Mouse (Mus musculus) hindbrain, embryonic 14.5 days (tissue): Measurements from ENCODE around the gene Cdan1. TPM values are rescaled to one million over a fixed set of nuclear protein-coding genes. Genes with fewer than 3 reads are reported as not detected.
A peak's percentile ranks its signal among the peaks of the same experiment; 100 is the strongest.

Experiments
- ATAC-seq: fragments of 200-750 bp; cut with Nextera tagmentation; 2 replicates; pipeline ENCODE4 v1.8.0; 2017; ENCODE audit warnings: moderate number of reproducible peaks, mild to moderate bottlenecking, moderate TSS enrichment, moderate library complexity; ENCODE audit not compliant: low FRiP score
- DNase-seq: peaks from one replicate; pipeline ENCODE4 v3.0.0-alpha.2; 2015; ENCODE audit warnings: low spot score
- H3K27ac ChIP-seq: fragments of 300-500 bp; sonication (generic); 2 replicates; pipeline ENCODE4 v1.5.1; 2014; ENCODE audit warnings: mild to moderate bottlenecking, moderate library complexity
- H3K27me3 ChIP-seq: fragments of 300-500 bp; sonication (generic); 2 replicates; pipeline ENCODE4 v1.6.1; 2014; ENCODE audit warnings: mild to moderate bottlenecking, low read length, mixed read lengths; ENCODE audit not compliant: control insufficient read depth, insufficient read depth
- H3K36me3 ChIP-seq: fragments of 300-500 bp; sonication (generic); replicated peaks from 2 replicates; pipeline ENCODE4 v1.6.1; 2014; ENCODE audit not compliant: control insufficient read depth, insufficient read depth
- H3K4me1 ChIP-seq: fragments of 300-500 bp; sonication (generic); replicated peaks from 2 replicates; pipeline ENCODE4 v1.6.1; 2014; ENCODE audit warnings: antibody characterized with exemption, low read length, mixed read lengths; ENCODE audit not compliant: control insufficient read depth, insufficient read depth
- H3K4me2 ChIP-seq: fragments of 300-500 bp; sonication (generic); replicated peaks from 2 replicates; pipeline ENCODE4 v1.6.1; 2014; ENCODE audit warnings: mild to moderate bottlenecking, moderate library complexity
- H3K4me3 ChIP-seq: fragments of 300-500 bp; sonication (generic); replicated peaks from 2 replicates; pipeline ENCODE4 v1.5.1; 2014; ENCODE audit warnings: mild to moderate bottlenecking, low read length
- H3K9ac ChIP-seq: fragments of 300-500 bp; sonication (generic); 2 replicates; pipeline ENCODE4 v1.6.1; 2014
- H3K9me3 ChIP-seq: fragments of 300-500 bp; sonication (generic); 2 replicates; pipeline ENCODE4 v1.6.1; 2016; ENCODE audit warnings: low read length; ENCODE audit not compliant: control insufficient read depth
- WGBS: fragments of 180-500 bp; shearing (Covaris S2); extraction: QIAGEN DNeasy Blood & Tissue Kit; methylation state at CpG from one replicate; pipeline ENCODE4 v1.1.7; 2014; 5-methylcytosine and 5-hydroxymethylcytosine counted together
- polyA plus RNA-seq: library from polyadenylated mRNA; unstranded; fragments of >200 nt; fragmentation: Nextera tagmentation; extraction: Ambion mirVana; gene quantifications from 2 replicates; pipeline ENCODE4 v1.2.1, GENCODE M21; 2014

Gene Cdan1
- 8.9 and 9.9 TPM in 2 replicates for polyA plus RNA-seq

GRCm38 (mm10) chr2:120849449-120850423, at the start of gene Cdan1:
Gene Cdan1, minus strand, starts transcription at chr2:120850128.
- WGBS = under 1% methylated on average over 46 of the region's 71 CpGs
- peak; percentile 59 for ATAC-seq

GRCm38 (mm10) chr2:120896361-120896760, 46.4 kb upstream of the Cdan1 start:
- Histone ChIP-seq H3K9me3 (no peaks in the 10 kb centered on the region), H3K27me3 (no peaks in the 10 kb centered on the region), H3K27ac (no peak overlapping the region), H3K4me2 (no peak overlapping the region), H3K36me3 (peaks cover 97% of the 10 kb centered on the region), H3K4me1 (no peaks in the 10 kb centered on the region), H3K9ac (no peak overlapping the region), H3K4me3 (no peak overlapping the region)
- ATAC-seq (no peak), DNase-seq (no peak)
- 98% methylated on average over 3 of the region's 3 CpGs for WGBS

More at GRCm38 (mm10) chr2:120849449-120850423, at the start of gene Cdan1:
- Histone ChIP-seq H3K4me2 (peak within 1 kb of the TSS; percentile 74), H3K4me1 (peaks cover 21% of the 10 kb centered on the region; the same call in 1 of the 2 replicates), H3K27ac (peak within 1 kb of the TSS; percentile 91), H3K4me3 (peak within 1 kb of the TSS; percentile 88), H3K9me3 (no peaks in the 10 kb centered on the region), H3K36me3 (no peaks in the 10 kb centered on the region), H3K9ac (peak within 1 kb of the TSS; percentile 85), H3K27me3 (no peaks in the 10 kb centered on the region)
- DNase-seq = peak; percentile 39

GRCm38 (mm10) chr2:120887601-120888000, 37.7 kb upstream of the Cdan1 start:
- DNase-seq = no peak
- WGBS = 96% methylated on average over 5 of the region's 5 CpGs
- no peaks in the 10 kb centered on the region for H3K4me1 ChIP-seq
- H3K4me2 ChIP-seq = no peak overlapping the region
- H3K27me3 ChIP-seq = no peaks in the 10 kb centered on the region
- H3K27ac ChIP-seq = no peak overlapping the region
- H3K4me3 ChIP-seq = no peak overlapping the region
- H3K36me3 ChIP-seq = peaks cover 81% of the 10 kb centered on the region
- no peaks in the 10 kb centered on the region for H3K9me3 ChIP-seq
- no peak overlapping the region for H3K9ac ChIP-seq
- no peak for ATAC-seq

GRCm38 (mm10) chr2:120873192-120873591, 23.3 kb upstream of the Cdan1 start:
- no peak overlapping the region for H3K9ac ChIP-seq
- H3K4me2 ChIP-seq = no peak overlapping the region
- DNase-seq (no peak), ATAC-seq (no peak)
- H3K4me1 ChIP-seq = no peaks in the 10 kb centered on the region
- no peaks in the 10 kb centered on the region for H3K9me3 ChIP-seq
- H3K27ac ChIP-seq = no peak overlapping the region
- H3K27me3 ChIP-seq = no peaks in the 10 kb centered on the region
- H3K4me3 ChIP-seq = no peak overlapping the region
- 87% methylated on average over 2 of the region's 2 CpGs for WGBS
- peaks cover 89% of the 10 kb centered on the region for H3K36me3 ChIP-seq

- ATAC-seq (no peak), DNase-seq (no peak)
- Histone ChIP-seq H3K27me3 (no peaks in the 10 kb centered on the region), H3K4me3 (no peak overlapping the region), H3K9ac (no peak overlapping the region), H3K4me2 (no peak overlapping the region), H3K27ac (no peak overlapping the region), H3K4me1 (no peaks in the 10 kb centered on the region), H3K9me3 (no peaks in the 10 kb centered on the region), H3K36me3 (peaks cover 85% of the 10 kb centered on the region)
- 83% methylated on average over 9 of the region's 9 CpGs for WGBS
Measured at GRCm38 (mm10) chr2:120871447-120872336, 21.8 kb upstream of the Cdan1 start.

GRCm38 (mm10) chr2:120867336-120867735, 17.4 kb upstream of the Cdan1 start:
- ATAC-seq (no peak), DNase-seq (no peak)
- Histone ChIP-seq H3K4me3 (no peak overlapping the region), H3K9ac (no peak overlapping the region), H3K36me3 (peaks cover 82% of the 10 kb centered on the region), H3K4me1 (no peaks in the 10 kb centered on the region), H3K4me2 (no peak overlapping the region), H3K27ac (no peak overlapping the region), H3K9me3 (no peaks in the 10 kb centered on the region), H3K27me3 (no peaks in the 10 kb centered on the region)
- WGBS = 96% methylated on average over 5 of the region's 5 CpGs

- H3K27ac ChIP-seq = no peak overlapping the region
- no peaks in the 10 kb centered on the region for H3K9me3 ChIP-seq
- 28% methylated on average over 1 of the region's 1 CpGs for WGBS
- H3K4me1 ChIP-seq = no peaks in the 10 kb centered on the region
- H3K9ac ChIP-seq = no peak overlapping the region
- no peak for ATAC-seq
- no peaks in the 10 kb centered on the region for H3K27me3 ChIP-seq
- H3K4me3 ChIP-seq = no peak overlapping the region
- peak; percentile 48 for DNase-seq
- H3K4me2 ChIP-seq = no peak overlapping the region
- H3K36me3 ChIP-seq = peaks cover 82% of the 10 kb centered on the region
Measured at GRCm38 (mm10) chr2:120866561-120866960, 16.6 kb upstream of the Cdan1 start.

- WGBS = 100% methylated on average over 1 of the region's 1 CpGs
- peaks cover 72% of the 10 kb centered on the region for H3K36me3 ChIP-seq
Measured at GRCm38 (mm10) chr2:120863389-120863788, 13.5 kb upstream of the Cdan1 start.

GRCm38 (mm10) chr2:120860699-120861098, 10.8 kb upstream of the Cdan1 start:
- Histone ChIP-seq H3K27me3 (no peaks in the 10 kb centered on the region), H3K4me1 (no peaks in the 10 kb centered on the region), H3K9ac (no peak overlapping the region), H3K4me2 (no peak overlapping the region), H3K36me3 (peaks cover 58% of the 10 kb centered on the region), H3K27ac (no peak overlapping the region), H3K4me3 (no peak overlapping the region), H3K9me3 (no peaks in the 10 kb centered on the region)
- 89% methylated on average over 1 of the region's 1 CpGs for WGBS
- DNase-seq (no peak), ATAC-seq (no peak)

More at GRCm38 (mm10) chr2:120863389-120863788, 13.5 kb upstream of the Cdan1 start:
- no peak overlapping the region for H3K27ac ChIP-seq
- no peaks in the 10 kb centered on the region for H3K4me1 ChIP-seq
- H3K9ac ChIP-seq = no peak overlapping the region
- no peak overlapping the region for H3K4me2 ChIP-seq
- H3K9me3 ChIP-seq = no peaks in the 10 kb centered on the region
- ATAC-seq = no peak
- H3K4me3 ChIP-seq = no peak overlapping the region
- no peak for DNase-seq
- H3K27me3 ChIP-seq = no peaks in the 10 kb centered on the region
